Mouse (Mus musculus) hindbrain, embryonic 14.5 days (tissue): ENCODE measurements around the gene Gp1ba. TPM values are rescaled to one million over a fixed set of nuclear protein-coding genes. Genes with fewer than 3 reads are reported as not detected.

Experiments
- ATAC-seq: fragments of 200-750 bp; cut with Nextera tagmentation; 2 replicates; pipeline ENCODE4 v1.8.0; 2017; ENCODE audit warnings: moderate number of reproducible peaks, mild to moderate bottlenecking, moderate TSS enrichment, moderate library complexity; ENCODE audit not compliant: low FRiP score
- DNase-seq: peaks from one replicate; pipeline ENCODE4 v3.0.0-alpha.2; 2015; ENCODE audit warnings: low spot score
- H3K27ac ChIP-seq: fragments of 300-500 bp; sonication (generic); 2 replicates; pipeline ENCODE4 v1.5.1; 2014; ENCODE audit warnings: mild to moderate bottlenecking, moderate library complexity
- H3K27me3 ChIP-seq: fragments of 300-500 bp; sonication (generic); 2 replicates; pipeline ENCODE4 v1.6.1; 2014; ENCODE audit warnings: mild to moderate bottlenecking, low read length, mixed read lengths; ENCODE audit not compliant: control insufficient read depth, insufficient read depth
- H3K36me3 ChIP-seq: fragments of 300-500 bp; sonication (generic); replicated peaks from 2 replicates; pipeline ENCODE4 v1.6.1; 2014; ENCODE audit not compliant: control insufficient read depth, insufficient read depth
- H3K4me1 ChIP-seq: fragments of 300-500 bp; sonication (generic); replicated peaks from 2 replicates; pipeline ENCODE4 v1.6.1; 2014; ENCODE audit warnings: antibody characterized with exemption, low read length, mixed read lengths; ENCODE audit not compliant: control insufficient read depth, insufficient read depth
- H3K4me2 ChIP-seq: fragments of 300-500 bp; sonication (generic); replicated peaks from 2 replicates; pipeline ENCODE4 v1.6.1; 2014; ENCODE audit warnings: mild to moderate bottlenecking, moderate library complexity
- H3K4me3 ChIP-seq: fragments of 300-500 bp; sonication (generic); replicated peaks from 2 replicates; pipeline ENCODE4 v1.5.1; 2014; ENCODE audit warnings: mild to moderate bottlenecking, low read length
- H3K9ac ChIP-seq: fragments of 300-500 bp; sonication (generic); 2 replicates; pipeline ENCODE4 v1.6.1; 2014
- H3K9me3 ChIP-seq: fragments of 300-500 bp; sonication (generic); 2 replicates; pipeline ENCODE4 v1.6.1; 2016; ENCODE audit warnings: low read length; ENCODE audit not compliant: control insufficient read depth
- WGBS: fragments of 180-500 bp; shearing (Covaris S2); extraction: QIAGEN DNeasy Blood & Tissue Kit; methylation state at CpG from one replicate; pipeline ENCODE4 v1.1.7; 2014; 5-methylcytosine and 5-hydroxymethylcytosine counted together
- polyA plus RNA-seq: library from polyadenylated mRNA; unstranded; fragments of >200 nt; fragmentation: Nextera tagmentation; extraction: Ambion mirVana; gene quantifications from 2 replicates; pipeline ENCODE4 v1.2.1, GENCODE M21; 2014

The Gp1ba gene
- polyA plus RNA-seq: 0.29 and 0.43 TPM in 2 replicates

DNA sequence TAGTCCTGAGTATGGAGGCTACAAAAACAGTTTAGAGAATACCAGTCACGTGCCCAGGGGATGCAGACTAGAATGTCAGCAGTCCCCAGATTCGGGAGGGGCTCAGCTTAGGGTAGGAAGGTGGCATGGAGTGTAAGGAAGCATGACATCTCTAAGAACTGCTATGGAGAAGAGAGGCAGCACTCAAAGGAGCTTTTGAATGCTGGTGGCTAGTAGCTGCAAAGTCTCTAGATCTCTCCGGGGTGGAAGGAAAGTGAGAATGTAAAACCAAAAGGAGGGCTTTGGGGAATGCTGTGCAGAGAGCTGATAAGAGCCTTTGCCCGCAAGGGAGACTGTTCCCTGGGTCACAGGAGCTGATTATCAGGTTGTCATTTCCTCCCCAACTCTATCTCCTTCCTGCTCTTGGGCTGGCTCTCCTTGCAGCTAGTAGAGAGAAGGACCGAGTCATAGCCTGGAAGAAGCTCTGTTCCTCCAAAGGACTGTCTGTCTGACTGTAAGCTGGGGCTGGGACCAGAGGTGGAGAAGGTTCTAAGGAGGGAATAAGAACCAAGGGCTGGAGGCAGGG lies at the start of gene Gp1ba:
Gene Gp1ba, plus strand, starts transcription at position 409 of the 565 bp plus-strand sequence.
- no peak for DNase-seq

GRCm38 (mm10) chr11:70591733-70592132 lies 47.2 kb upstream of the Gp1ba start:
- Histone ChIP-seq H3K27me3 (no peaks in the 10 kb centered on the region), H3K4me1 (peaks cover 4% of the 10 kb centered on the region; the same call in 1 of the 2 replicates), H3K9ac (no peak overlapping the region), H3K27ac (no peak overlapping the region), H3K4me3 (no peak overlapping the region), H3K4me2 (no peak overlapping the region), H3K9me3 (no peaks in the 10 kb centered on the region), H3K36me3 (no peaks in the 10 kb centered on the region)
- 92% methylated on average over 1 of the region's 1 CpGs for WGBS
- ATAC-seq (no peak), DNase-seq (no peak)

More for the DNA sequence above, at the start of gene Gp1ba:
- ATAC-seq: no peak
- Histone ChIP-seq H3K4me3 (no peak within 1 kb of the TSS), H3K9me3 (no peaks in the 10 kb centered on the region), H3K27me3 (no peaks in the 10 kb centered on the region), H3K9ac (no peak within 1 kb of the TSS), H3K27ac (no peak within 1 kb of the TSS), H3K36me3 (peaks cover 12% of the 10 kb centered on the region; the same call in 1 of the 2 replicates), H3K4me1 (no peaks in the 10 kb centered on the region), H3K4me2 (no peak within 1 kb of the TSS)
- WGBS: 53% methylated on average over 5 of the region's 5 CpGs

- Histone ChIP-seq H3K4me2 (no peak overlapping the region), H3K4me1 (peaks cover 4% of the 10 kb centered on the region; the same call in 1 of the 2 replicates), H3K9ac (no peak overlapping the region), H3K27ac (no peak overlapping the region), H3K27me3 (no peaks in the 10 kb centered on the region), H3K4me3 (no peak overlapping the region), H3K9me3 (no peaks in the 10 kb centered on the region), H3K36me3 (peaks cover 23% of the 10 kb centered on the region)
- ATAC-seq (no peak), DNase-seq (no peak)
- 90% methylated on average over 15 of the region's 15 CpGs for WGBS
Observed at GRCm38 (mm10) chr11:70594253-70594989, 44.5 kb upstream of the Gp1ba start.

- 72% methylated on average over 2 of the region's 2 CpGs for WGBS
- Histone ChIP-seq H3K9ac (0 out of 2 replicates have a peak overlapping the region, but pooled peaks have one; percentile 2), H3K36me3 (peaks cover 27% of the 10 kb centered on the region), H3K4me1 (peaks cover 4% of the 10 kb centered on the region; the same call in 1 of the 2 replicates), H3K9me3 (no peaks in the 10 kb centered on the region), H3K4me2 (no peak overlapping the region), H3K27ac (no peak overlapping the region), H3K27me3 (no peaks in the 10 kb centered on the region), H3K4me3 (no peak overlapping the region)
- no peak for ATAC-seq
- DNase-seq: no peak
Observed at GRCm38 (mm10) chr11:70595638-70596037, 43.3 kb upstream of the Gp1ba start.

DNA sequence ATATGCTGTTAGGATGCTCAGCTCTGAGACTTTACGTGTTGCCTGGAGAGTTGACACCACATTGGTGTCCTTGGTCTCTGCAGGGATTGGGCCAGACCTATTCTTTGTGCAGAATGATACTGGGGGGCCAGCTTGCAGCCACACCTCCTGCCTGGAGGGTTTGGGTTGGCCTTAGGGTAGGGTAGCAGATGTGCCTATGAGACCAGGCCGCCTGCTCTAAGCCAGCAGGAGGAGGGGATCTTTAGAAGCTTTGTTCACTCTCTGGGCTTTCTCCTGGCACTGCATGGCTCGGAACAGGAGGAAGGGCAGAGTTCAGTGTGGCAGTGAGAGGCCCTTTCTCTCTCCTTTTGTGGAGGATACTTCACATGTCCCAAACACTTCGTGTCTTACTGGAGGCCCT lies 42.8 kb upstream of the Gp1ba start:
- Histone ChIP-seq H3K4me2 (no peak overlapping the region), H3K27ac (peak overlapping the region; percentile 33), H3K9me3 (no peaks in the 10 kb centered on the region), H3K9ac (0 out of 2 replicates have a peak overlapping the region, but pooled peaks have one; percentile 2), H3K4me1 (peaks cover 4% of the 10 kb centered on the region; the same call in 1 of the 2 replicates), H3K27me3 (no peaks in the 10 kb centered on the region), H3K4me3 (no peak overlapping the region), H3K36me3 (peaks cover 27% of the 10 kb centered on the region)
- ATAC-seq: no peak
- 39% methylated on average over 4 of the region's 4 CpGs for WGBS
- no peak for DNase-seq

- H3K4me1 ChIP-seq: peaks cover 4% of the 10 kb centered on the region; the same call in 1 of the 2 replicates
- WGBS: 88% methylated on average over 6 of the region's 6 CpGs
- ATAC-seq (no peak), DNase-seq (no peak)
- no peak overlapping the region for H3K9ac ChIP-seq
- no peak overlapping the region for H3K4me2 ChIP-seq
- H3K27me3 ChIP-seq: no peaks in the 10 kb centered on the region
- H3K27ac ChIP-seq: no peak overlapping the region
- no peaks in the 10 kb centered on the region for H3K9me3 ChIP-seq
- H3K4me3 ChIP-seq: no peak overlapping the region
- H3K36me3 ChIP-seq: peaks cover 37% of the 10 kb centered on the region
Observed at GRCm38 (mm10) chr11:70597301-70597700, 41.6 kb upstream of the Gp1ba start.

DNA sequence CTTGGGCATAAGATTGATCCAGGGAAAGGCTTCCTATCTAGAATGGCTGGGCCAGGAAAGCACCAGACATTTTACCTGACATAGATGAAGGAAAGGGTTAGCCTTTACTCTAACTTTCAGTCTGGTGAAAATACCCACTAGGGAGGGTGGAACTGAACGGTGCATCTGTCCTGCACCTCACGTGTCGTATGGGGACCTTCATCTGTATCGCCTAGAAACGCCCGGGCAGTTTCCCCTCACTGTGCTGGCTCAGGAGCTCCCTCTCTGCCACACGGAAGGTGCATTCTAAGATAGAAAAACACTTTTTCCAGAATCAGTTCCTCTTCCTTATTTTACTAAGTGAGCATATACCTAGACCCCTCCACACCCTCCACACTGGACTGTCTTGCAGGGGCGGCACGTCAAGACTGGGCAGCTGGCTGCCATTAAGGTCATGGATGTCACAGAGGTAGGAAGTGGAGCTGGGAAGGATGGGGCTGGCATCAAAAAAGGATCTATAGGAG lies 40.4 kb upstream of the Gp1ba start:
- H3K4me1 ChIP-seq: peaks cover 4% of the 10 kb centered on the region; the same call in 1 of the 2 replicates
- peaks cover 47% of the 10 kb centered on the region for H3K36me3 ChIP-seq
- WGBS: 92% methylated on average over 9 of the region's 9 CpGs
- ATAC-seq (no peak), DNase-seq (no peak)
- H3K27me3 ChIP-seq: no peaks in the 10 kb centered on the region
- no peaks in the 10 kb centered on the region for H3K9me3 ChIP-seq
- no peak overlapping the region for H3K4me3 ChIP-seq
- no peak overlapping the region for H3K27ac ChIP-seq
- no peak overlapping the region for H3K4me2 ChIP-seq
- no peak overlapping the region for H3K9ac ChIP-seq

DNA sequence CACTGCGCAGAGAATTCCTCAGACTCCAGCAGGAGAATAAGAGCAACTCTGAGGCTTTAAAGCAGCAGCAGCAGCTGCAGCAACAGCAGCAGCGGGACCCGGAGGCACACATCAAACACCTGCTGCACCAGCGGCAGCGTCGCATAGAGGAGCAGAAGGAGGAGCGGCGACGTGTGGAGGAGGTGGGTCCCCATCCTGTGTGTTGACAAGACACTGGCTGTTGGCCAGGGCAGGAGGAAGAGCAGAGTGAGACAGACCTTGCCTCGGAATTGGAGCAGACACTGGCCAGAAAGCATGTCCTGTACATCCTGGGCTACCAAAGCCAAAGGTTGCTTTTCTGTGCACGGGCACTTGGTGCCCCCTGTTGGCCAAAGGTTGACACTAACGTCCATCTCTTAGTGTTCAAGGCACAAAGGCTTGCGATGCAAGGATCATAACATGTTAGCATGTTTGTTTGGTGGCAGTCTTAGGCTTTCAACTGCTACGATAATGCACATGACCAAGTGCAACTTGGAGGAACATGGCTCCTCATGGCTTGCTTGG lies 33.8 kb upstream of the Gp1ba start:
- 57% methylated on average over 14 of the region's 14 CpGs for WGBS
- 0 out of 2 replicates have a peak, but pooled peaks have one; percentile 34 for ATAC-seq

GRCm38 (mm10) chr11:70606717-70607116 lies 32.2 kb upstream of the Gp1ba start:
- WGBS: 75% methylated on average over 12 of the region's 12 CpGs
- H3K9me3 ChIP-seq: no peaks in the 10 kb centered on the region
- H3K4me1 ChIP-seq: no peaks in the 10 kb centered on the region
- H3K27ac ChIP-seq: no peak overlapping the region
- H3K4me2 ChIP-seq: no peak overlapping the region
- H3K36me3 ChIP-seq: peaks cover 97% of the 10 kb centered on the region
- H3K4me3 ChIP-seq: no peak overlapping the region
- no peak for ATAC-seq
- H3K9ac ChIP-seq: no peak overlapping the region
- no peak for DNase-seq
- H3K27me3 ChIP-seq: no peaks in the 10 kb centered on the region

More for the DNA sequence above, 33.8 kb upstream of the Gp1ba start:
- Histone ChIP-seq H3K27me3 (no peaks in the 10 kb centered on the region), H3K9ac (no peak overlapping the region), H3K36me3 (peaks cover 85% of the 10 kb centered on the region), H3K4me2 (no peak overlapping the region), H3K9me3 (no peaks in the 10 kb centered on the region), H3K4me3 (no peak overlapping the region), H3K4me1 (no peaks in the 10 kb centered on the region), H3K27ac (no peak overlapping the region)
- DNase-seq: peak; percentile 84
